Mouse (Mus musculus) bone marrow macrophage, adult 2 months (primary cell): ENCODE results near the gene Lrrc46. TPM values are rescaled to one million over a fixed set of nuclear protein-coding genes. Genes with fewer than 3 reads are reported as not detected.

Source experiments
- H3K27ac ChIP-seq: 2 replicates; pipeline ENCODE4 v1.5.1; 2012; ENCODE audit warnings: low read depth, low read length; ENCODE audit not compliant: insufficient read depth
- H3K4me1 ChIP-seq: 2 replicates; pipeline ENCODE4 v1.6.1; 2012; ENCODE audit warnings: low read length; ENCODE audit not compliant: control insufficient read depth, insufficient read depth
- H3K4me3 ChIP-seq: 2 replicates; pipeline ENCODE4 v1.5.1; 2012; ENCODE audit warnings: mild to moderate bottlenecking, low read length, moderate library complexity; ENCODE audit not compliant: insufficient read depth
- CTCF ChIP-seq: IDR thresholded peaks from 2 replicates; pipeline ENCODE4 v1.5.1; 2012; ENCODE audit warnings: low read depth, mild to moderate bottlenecking, low read length, moderate library complexity
- POLR2A ChIP-seq: IDR thresholded peaks from 2 replicates; pipeline ENCODE4 v1.6.1; 2012; ENCODE audit warnings: mild to moderate bottlenecking, low read depth, low read length, borderline replicate concordance
- polyA plus RNA-seq: library from polyadenylated mRNA; stranded (reverse); fragments of >200 nt; gene quantifications from 2 replicates; pipeline ENCODE4 v1.2.4, GENCODE M21; 2012; ENCODE audit not compliant: missing spikeins, insufficient read depth, insufficient read length

Lrrc46 gene
- polyA plus RNA-seq, 1 experiment, result not detected

DNA sequence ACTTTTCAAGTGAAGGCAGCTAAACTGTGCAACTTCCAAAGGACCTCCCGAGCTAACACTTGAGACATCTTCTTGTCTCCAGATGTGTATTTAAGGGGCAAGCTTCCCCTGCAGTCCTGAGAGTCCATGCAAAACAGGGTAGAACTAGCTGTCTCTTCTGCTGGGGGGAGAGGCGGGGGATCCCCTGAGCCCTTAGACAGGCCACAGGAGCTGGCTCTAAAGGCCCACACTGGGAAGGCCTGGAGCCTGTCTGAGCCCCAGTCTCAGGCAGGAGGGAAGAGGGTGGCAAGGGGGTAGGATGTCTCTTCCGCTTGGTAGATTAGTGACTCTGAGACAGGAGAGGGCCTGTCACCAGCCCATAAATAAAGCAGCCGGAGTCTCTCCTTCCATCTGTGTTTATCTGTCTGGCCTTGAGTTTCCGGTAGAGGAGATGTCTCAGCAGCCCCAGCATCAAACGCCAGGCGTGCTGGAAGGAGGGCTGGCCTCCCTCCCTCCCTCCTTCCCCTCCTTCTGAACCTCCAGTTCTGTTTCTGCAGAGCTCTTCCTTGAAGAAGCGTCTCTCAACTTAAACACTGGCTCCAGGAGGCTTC is 48.4 kb downstream of the Lrrc46 start:
- Histone ChIP-seq H3K27ac (no peak overlapping the region), H3K4me3 (no peak overlapping the region), H3K4me1 (peaks cover 7% of the 10 kb centered on the region)
- TF ChIP-seq POLR2A (no peak), CTCF (no peak)

DNA sequence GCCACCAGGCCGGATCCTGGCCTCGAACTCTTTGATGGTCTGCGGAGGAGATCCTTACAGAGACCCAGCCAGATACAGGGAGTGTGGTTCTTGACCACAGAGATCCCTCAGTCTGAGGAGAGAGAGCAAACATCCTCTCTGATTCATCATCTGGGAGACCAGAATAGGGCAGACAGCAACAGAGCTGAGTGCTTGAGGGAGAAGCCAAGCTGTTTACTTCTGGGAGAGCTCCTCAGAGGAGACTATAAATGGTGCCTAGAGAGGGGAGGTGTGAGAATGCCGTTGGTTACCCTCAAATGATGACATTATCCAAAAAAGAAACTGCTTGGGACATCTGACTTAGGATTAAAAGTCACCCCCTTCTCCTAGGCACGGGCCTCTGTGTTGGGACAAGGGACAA is 49.7 kb downstream of the Lrrc46 start:
- no peak for TF ChIP-seq POLR2A
- no peak for TF ChIP-seq CTCF
- H3K27ac ChIP-seq, result no peak overlapping the region
- no peak overlapping the region for H3K4me3 ChIP-seq
- peaks cover 7% of the 10 kb centered on the region for H3K4me1 ChIP-seq

DNA sequence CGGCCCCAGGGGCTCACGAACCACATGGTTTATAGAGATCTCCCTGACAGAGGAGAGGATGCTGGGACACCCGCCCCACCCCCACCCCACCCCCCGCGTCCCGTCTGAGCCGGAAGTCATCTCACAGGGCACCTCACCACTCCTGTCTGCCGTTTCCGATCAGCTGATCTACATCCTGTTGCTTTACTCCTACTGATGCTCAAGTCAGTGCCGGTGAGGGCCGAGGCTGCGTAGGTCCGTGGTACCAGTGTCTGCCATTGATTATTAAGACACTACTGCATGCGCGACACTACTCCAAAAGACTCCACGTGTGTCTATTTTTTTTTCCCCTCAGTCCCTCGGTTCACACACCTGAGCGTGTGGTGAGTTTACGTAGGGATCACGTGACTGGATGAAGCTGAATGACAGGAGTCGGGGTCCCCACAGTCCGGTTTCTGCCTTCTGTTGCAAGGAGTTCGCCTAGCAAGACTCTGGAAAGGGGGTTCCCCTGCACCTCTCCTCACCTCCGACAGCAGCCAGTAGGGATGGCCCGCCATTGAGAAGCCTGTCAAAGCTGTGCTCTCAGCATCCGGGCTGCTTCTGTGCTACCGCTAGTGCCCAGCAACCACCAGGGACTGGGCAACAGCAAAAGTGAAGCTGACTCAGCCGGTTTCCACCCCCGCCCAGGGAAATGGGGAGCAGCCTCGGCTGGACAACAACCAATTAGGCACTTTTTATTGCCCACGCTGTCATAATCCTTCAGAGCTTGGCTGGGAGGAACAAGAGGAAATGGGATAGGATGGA is 53.1 kb downstream of the Lrrc46 start:
- H3K27ac ChIP-seq, result no peak overlapping the region
- H3K4me3 ChIP-seq, result peak overlapping the region; percentile 12; the same call in 1 of the 2 replicates
- peaks cover 7% of the 10 kb centered on the region for H3K4me1 ChIP-seq

DNA sequence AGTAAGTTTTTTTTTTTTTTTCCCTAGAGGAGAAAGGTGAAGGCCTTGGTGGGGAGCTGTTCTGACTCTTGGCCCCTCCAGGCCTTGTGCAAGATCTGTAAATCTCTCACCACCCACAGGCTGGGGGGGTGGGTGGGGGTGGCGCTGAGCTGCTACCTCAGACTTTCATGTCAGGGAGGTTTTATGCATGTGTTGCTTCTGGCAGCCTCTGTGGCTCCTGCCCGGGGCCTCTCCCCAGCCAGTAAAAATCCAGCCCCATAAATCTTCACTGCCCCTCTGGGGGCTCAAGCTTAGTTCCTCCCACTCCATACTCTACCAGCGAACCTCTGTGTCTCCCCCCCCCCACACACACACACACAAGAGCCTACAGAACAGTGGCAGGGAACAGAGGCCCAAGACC is 54.7 kb downstream of the Lrrc46 start:
- TF ChIP-seq POLR2A (no peak), CTCF (no peak)
- Histone ChIP-seq H3K4me3 (no peak overlapping the region), H3K27ac (no peak overlapping the region), H3K4me1 (peaks cover 7% of the 10 kb centered on the region)

More for the DNA sequence above, 53.1 kb downstream of the Lrrc46 start:
- no peak for TF ChIP-seq CTCF
- no peak for TF ChIP-seq POLR2A

DNA sequence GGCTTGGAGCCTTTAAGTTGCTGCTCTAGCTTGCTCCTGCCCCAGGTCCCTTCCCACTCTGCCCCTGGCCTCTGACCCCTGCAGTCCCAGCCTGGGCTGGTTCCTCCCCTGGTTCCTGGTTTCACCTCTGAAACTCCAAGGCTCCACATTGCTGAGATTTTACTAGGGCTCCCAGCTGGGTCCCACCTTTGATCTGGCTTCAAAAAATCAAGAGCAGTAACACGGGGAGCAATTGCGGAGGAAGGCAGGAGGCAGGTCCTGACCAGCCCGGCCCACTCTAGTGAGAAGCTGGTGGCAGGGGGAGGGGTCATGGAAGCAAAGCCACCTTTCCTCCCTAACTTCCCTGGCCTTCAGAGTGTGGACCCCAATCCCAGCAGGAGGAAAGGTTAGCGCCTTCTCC is 56.3 kb downstream of the Lrrc46 start:
- H3K27ac ChIP-seq, result no peak overlapping the region
- H3K4me1 ChIP-seq, result peaks cover 7% of the 10 kb centered on the region
- no peak overlapping the region for H3K4me3 ChIP-seq
- TF ChIP-seq POLR2A, result no peak
- no peak for TF ChIP-seq CTCF

Other genes with a start within 250 kb of the Lrrc46 start
- gene Nfe2l1, start 211.4 kb downstream of the Lrrc46 start, polyA plus RNA-seq, result 105 and 106 TPM in 2 replicates
- 20.2 and 24.7 TPM in 2 replicates for gene Copz2, start 191.5 kb downstream of the Lrrc46 start, polyA plus RNA-seq
- gene Cdk5rap3, start 124.9 kb downstream of the Lrrc46 start, polyA plus RNA-seq, result 26.3 and 30.0 TPM in 2 replicates
- not detected in 2 replicates for gene Prr15l, start 113.3 kb downstream of the Lrrc46 start, polyA plus RNA-seq
- gene Pnpo, start 97.4 kb downstream of the Lrrc46 start, polyA plus RNA-seq, result 17.5 and 18.1 TPM in 2 replicates
- gene Sp2, start 58.4 kb downstream of the Lrrc46 start, polyA plus RNA-seq, result 18.1 and 22.3 TPM in 2 replicates
- 0.31 and 0.37 TPM in 2 replicates for gene Sp6, start 28.0 kb downstream of the Lrrc46 start, polyA plus RNA-seq
- 1.5 and 2.2 TPM in 2 replicates for gene Scrn2, start 11.5 kb downstream of the Lrrc46 start, polyA plus RNA-seq
- 32.2 and 34.0 TPM in 2 replicates for gene Mrpl10, start 153 bp upstream of the Lrrc46 start, polyA plus RNA-seq
- 8.5 and 9.2 TPM in 2 replicates for gene Osbpl7, start 9.2 kb upstream of the Lrrc46 start, polyA plus RNA-seq
- not detected in 2 replicates for gene Tbx21, start 73.9 kb upstream of the Lrrc46 start, polyA plus RNA-seq
- 36.7 and 39.2 TPM in 2 replicates for gene Tbkbp1, start 110.1 kb upstream of the Lrrc46 start, polyA plus RNA-seq
- gene Kpnb1, start 146.5 kb upstream of the Lrrc46 start, polyA plus RNA-seq, result 84.9 and 87.9 TPM in 2 replicates
- gene Npepps, start 239.2 kb upstream of the Lrrc46 start, polyA plus RNA-seq, result 102 and 112 TPM in 2 replicates